Mouse (Mus musculus) lung, embryonic 14.5 days (tissue): ENCODE results near the gene Olfr816. TPM values are rescaled to one million over a fixed set of nuclear protein-coding genes. Genes with fewer than 3 reads are reported as not detected.
"Not testable (repeated sequence)": the region's sequence is repeated elsewhere in the genome, so short reads cannot be mapped to it uniquely, and the experiment has no call there.

Experiments
- ATAC-seq: fragments of 200-750 bp; cut with Nextera tagmentation; 2 replicates; pipeline ENCODE4 v1.8.0; 2017; ENCODE audit warnings: mild to moderate bottlenecking, moderate TSS enrichment, moderate library complexity; ENCODE audit not compliant: insufficient read depth
- DNase-seq: peaks from one replicate; pipeline ENCODE4 v3.0.0-alpha.2; 2015
- H3K27ac ChIP-seq: fragments of 300-500 bp; sonication (generic); 2 replicates; pipeline ENCODE4 v1.5.1; 2014; ENCODE audit warnings: low read depth, mild to moderate bottlenecking, moderate library complexity
- H3K27me3 ChIP-seq: fragments of 300-500 bp; sonication (generic); 2 replicates; pipeline ENCODE4 v1.6.1; 2014; ENCODE audit warnings: low read length, control low read depth; ENCODE audit not compliant: insufficient read depth
- H3K36me3 ChIP-seq: fragments of 300-500 bp; sonication (generic); 2 replicates; pipeline ENCODE4 v1.6.1; 2014; ENCODE audit warnings: control low read depth; ENCODE audit not compliant: insufficient read depth
- H3K4me1 ChIP-seq: fragments of 300-500 bp; sonication (generic); 2 replicates; pipeline ENCODE4 v1.6.1; 2014; ENCODE audit warnings: antibody characterized with exemption, control low read depth; ENCODE audit not compliant: insufficient read depth
- H3K4me2 ChIP-seq: fragments of 300-500 bp; sonication (generic); 2 replicates; pipeline ENCODE4 v1.6.1; 2014; ENCODE audit warnings: mild to moderate bottlenecking
- H3K4me3 ChIP-seq: fragments of 300-500 bp; sonication (generic); 2 replicates; pipeline ENCODE4 v1.5.1; 2014; ENCODE audit warnings: low read depth, low read length
- H3K9ac ChIP-seq: fragments of 300-500 bp; sonication (generic); 2 replicates; pipeline ENCODE4 v1.6.1; 2014
- H3K9me3 ChIP-seq: fragments of 300-500 bp; sonication (generic); 2 replicates; pipeline ENCODE4 v1.6.1; 2016; ENCODE audit warnings: low read depth, low read length, control low read depth
- CTCF ChIP-seq: IDR thresholded peaks from 2 replicates; pipeline ENCODE4 v1.5.1; 2016; ENCODE audit warnings: antibody characterized with exemption, low read depth
- WGBS: fragments of 180-500 bp; shearing (Covaris S2); extraction: QIAGEN DNeasy Blood & Tissue Kit; methylation state at CpG from one replicate; pipeline ENCODE4 v1.1.7; 2014; 5-methylcytosine and 5-hydroxymethylcytosine counted together
- polyA plus RNA-seq: library from polyadenylated mRNA; unstranded; fragments of >200 nt; fragmentation: Nextera tagmentation; extraction: Ambion mirVana; gene quantifications from 2 replicates; pipeline ENCODE4 v1.2.1, GENCODE M21; 2014

Gene Olfr816
- not detected in 2 replicates for polyA plus RNA-seq

DNA sequence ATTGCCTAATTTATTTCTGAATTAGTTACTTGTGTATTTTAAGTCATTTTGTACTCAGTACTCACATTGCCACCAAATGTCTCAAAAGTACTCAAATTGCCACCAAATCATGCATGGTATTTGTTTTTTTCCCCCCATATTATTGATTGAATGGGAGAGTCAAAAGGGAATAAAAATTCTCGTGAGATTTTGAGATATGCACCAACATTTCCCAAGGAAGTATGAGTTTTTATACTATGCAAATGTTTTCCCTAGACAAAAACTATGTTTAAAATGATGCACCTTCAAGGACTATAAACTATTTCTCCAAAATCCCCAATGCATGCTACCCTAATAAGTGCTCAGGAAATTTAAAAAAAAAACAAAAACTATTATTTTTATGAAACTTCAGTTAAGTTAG lies at the start of gene Olfr816:
TSS of gene Olfr816 (minus strand) at position 101 of the 400 bp plus-strand sequence.
- no peak for DNase-seq
- no peak for ATAC-seq
- no peak for TF ChIP-seq CTCF
- 57% methylated on average over 1 of the region's 1 CpGs for WGBS
- no peaks in the 10 kb centered on the region for H3K9me3 ChIP-seq
- no peak within 1 kb of the TSS for H3K27ac ChIP-seq
- H3K4me3 ChIP-seq, result no peak within 1 kb of the TSS
- no peak within 1 kb of the TSS for H3K9ac ChIP-seq
- no peak within 1 kb of the TSS for H3K4me2 ChIP-seq
- no peaks in the 10 kb centered on the region for H3K4me1 ChIP-seq
- H3K36me3 ChIP-seq, result no peaks in the 10 kb centered on the region
- no peaks in the 10 kb centered on the region for H3K27me3 ChIP-seq

GRCm38 (mm10) chr10:129949000-129949399 lies 33.6 kb upstream of the Olfr816 start, which contains the start of gene Olfr818:
Gene Olfr818, minus strand, starts transcription at chr10:129949100.
- no peak for DNase-seq
- TF ChIP-seq CTCF, result no peak
- Histone ChIP-seq H3K27me3 (no peaks in the 10 kb centered on the region), H3K36me3 (no peaks in the 10 kb centered on the region), H3K4me2 (no peak within 1 kb of the TSS), H3K9me3 (no peaks in the 10 kb centered on the region), H3K4me3 (no peak within 1 kb of the TSS), H3K27ac (no peak within 1 kb of the TSS), H3K9ac (no peak within 1 kb of the TSS), H3K4me1 (no peaks in the 10 kb centered on the region)
- no peak for ATAC-seq
- 87% methylated on average over 2 of the region's 2 CpGs for WGBS

GRCm38 (mm10) chr10:129905767-129906166 lies 9.6 kb downstream of the Olfr816 start, which contains the start of gene Olfr815:
Gene Olfr815, minus strand, starts transcription at chr10:129905867.
- WGBS, result no CpG with 5 or more reads among the region's 1 CpGs
- H3K4me1 ChIP-seq, result not testable (repeated sequence)

GRCm38 (mm10) chr10:129885934-129886333 lies 29.5 kb downstream of the Olfr816 start:
- Histone ChIP-seq H3K27me3 (no peaks in the 10 kb centered on the region), H3K4me2 (no peak overlapping the region), H3K4me3 (no peak overlapping the region), H3K9me3 (no peaks in the 10 kb centered on the region; the same call in 1 of the 2 replicates), H3K9ac (no peak overlapping the region), H3K4me1 (no peaks in the 10 kb centered on the region), H3K27ac (no peak overlapping the region), H3K36me3 (no peaks in the 10 kb centered on the region)
- ATAC-seq, result no peak
- DNase-seq, result no peak
- WGBS, result 95% methylated on average over 7 of the region's 7 CpGs
- TF ChIP-seq CTCF, result no peak

More at GRCm38 (mm10) chr10:129905767-129906166, 9.6 kb downstream of the Olfr816 start, which contains the start of gene Olfr815:
- not testable (repeated sequence) for DNase-seq, H3K4me2 ChIP-seq, H3K4me3 ChIP-seq, ATAC-seq, H3K36me3 ChIP-seq, H3K9me3 ChIP-seq, H3K27me3 ChIP-seq, H3K27ac ChIP-seq, H3K9ac ChIP-seq

DNA sequence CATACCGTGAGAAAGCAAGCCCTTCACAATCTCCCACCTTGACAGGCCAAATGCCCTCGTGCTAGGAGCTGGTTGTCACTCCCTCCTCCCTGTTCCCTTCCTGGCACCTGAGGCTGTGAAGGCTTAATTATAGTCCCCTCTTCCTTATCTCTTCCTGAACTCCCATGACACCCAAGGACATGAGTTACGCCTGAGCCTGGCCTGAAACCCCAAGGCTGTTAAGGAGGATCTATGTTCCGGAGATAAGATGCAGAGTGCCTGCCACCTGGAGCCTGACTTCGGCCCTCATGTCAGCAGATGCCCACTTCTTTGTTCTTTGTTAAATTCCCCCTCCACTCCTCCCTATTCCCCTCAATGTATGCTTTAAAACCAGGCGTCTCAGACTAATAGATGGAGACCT lies 29.9 kb downstream of the Olfr816 start:
- not testable (repeated sequence) for DNase-seq, ATAC-seq, H3K27me3 ChIP-seq, H3K4me2 ChIP-seq, H3K4me1 ChIP-seq, H3K4me3 ChIP-seq, H3K9me3 ChIP-seq, H3K27ac ChIP-seq, H3K36me3 ChIP-seq, H3K9ac ChIP-seq
- 61% methylated on average over 6 of the region's 6 CpGs for WGBS

DNA sequence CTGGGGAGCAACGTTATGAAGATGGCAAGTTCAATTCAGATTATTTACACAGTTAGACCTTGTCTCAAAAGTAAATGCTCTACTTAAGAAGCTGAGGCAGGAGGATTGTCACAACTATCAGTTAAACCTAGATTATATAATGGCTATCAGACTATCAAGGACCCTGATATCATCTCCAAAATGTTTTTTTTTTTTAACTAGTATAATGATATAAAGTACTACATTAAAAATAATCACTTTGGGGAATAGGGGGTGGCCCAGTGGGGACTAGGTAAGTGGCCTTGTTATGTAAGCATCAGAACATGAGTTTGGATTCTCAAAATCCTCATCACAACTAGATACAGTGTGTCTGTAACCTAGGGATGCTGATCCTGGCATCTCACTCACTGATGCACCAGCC lies 35.6 kb downstream of the Olfr816 start, which contains the start of gene Olfr814:
TSS of gene Olfr814 (minus strand) at position 101 of the 400 bp plus-strand sequence.
- ATAC-seq, H3K9me3 ChIP-seq, H3K27ac ChIP-seq, H3K4me1 ChIP-seq, H3K36me3 ChIP-seq, H3K4me2 ChIP-seq, DNase-seq, H3K4me3 ChIP-seq, H3K27me3 ChIP-seq, H3K9ac ChIP-seq: not testable (repeated sequence)
- no CpG with 5 or more reads among the region's 1 CpGs for WGBS

Other genes starting within 250 kb of the Olfr816 start
- not detected in 2 replicates for gene Olfr801, start 241.7 kb downstream of the Olfr816 start, polyA plus RNA-seq
- gene Olfr802, start 227.4 kb downstream of the Olfr816 start, polyA plus RNA-seq, result not detected in 2 replicates
- gene Olfr803, start 221.3 kb downstream of the Olfr816 start, polyA plus RNA-seq, result not detected in 2 replicates
- gene Olfr804, start 212.4 kb downstream of the Olfr816 start, polyA plus RNA-seq, result not detected in 2 replicates
- not detected in 2 replicates for gene Olfr805, start 186.2 kb downstream of the Olfr816 start, polyA plus RNA-seq
- gene Olfr806, start 173.7 kb downstream of the Olfr816 start, polyA plus RNA-seq, result not detected in 2 replicates
- not detected in 2 replicates for gene Olfr807, start 157.8 kb downstream of the Olfr816 start, polyA plus RNA-seq
- gene Olfr808, start 150.1 kb downstream of the Olfr816 start, polyA plus RNA-seq, result not detected in 2 replicates
- gene Olfr809, start 141.0 kb downstream of the Olfr816 start, polyA plus RNA-seq, result not detected in 2 replicates
- gene Olfr810, start 120.7 kb downstream of the Olfr816 start, polyA plus RNA-seq, result not detected in 2 replicates
- not detected in 2 replicates for gene Olfr811, start 111.2 kb downstream of the Olfr816 start, polyA plus RNA-seq
- not detected in 2 replicates for gene Olfr812, start 69.5 kb downstream of the Olfr816 start, polyA plus RNA-seq
- not detected in 2 replicates for gene Olfr813, start 60.2 kb downstream of the Olfr816 start, polyA plus RNA-seq
- gene Olfr814, start 35.7 kb downstream of the Olfr816 start, polyA plus RNA-seq, result not detected in 2 replicates
- gene Olfr815, start 9.7 kb downstream of the Olfr816 start, polyA plus RNA-seq, result not detected in 2 replicates
- gene Olfr818, start 33.5 kb upstream of the Olfr816 start, polyA plus RNA-seq, result not detected in 2 replicates
- gene Olfr819, start 51.7 kb upstream of the Olfr816 start, polyA plus RNA-seq, result not detected in 2 replicates
- not detected in 2 replicates for gene Olfr247, start 60.5 kb upstream of the Olfr816 start, polyA plus RNA-seq
- not detected in 2 replicates for gene Gm10310, start 69.5 kb upstream of the Olfr816 start, polyA plus RNA-seq
- not detected in 2 replicates for gene Olfr820, start 97.0 kb upstream of the Olfr816 start, polyA plus RNA-seq
- gene Olfr821, start 114.8 kb upstream of the Olfr816 start, polyA plus RNA-seq, result not detected in 2 replicates
- gene Olfr822, start 155.6 kb upstream of the Olfr816 start, polyA plus RNA-seq, result not detected in 2 replicates
- not detected in 2 replicates for gene Olfr823, start 199.8 kb upstream of the Olfr816 start, polyA plus RNA-seq
- gene Olfr824, start 214.4 kb upstream of the Olfr816 start, polyA plus RNA-seq, result not detected in 2 replicates